Mouse (Mus musculus) liver, embryonic 13.5 days (tissue): ENCODE results near the gene Cirbp. TPM values are rescaled to one million over a fixed set of nuclear protein-coding genes. Genes with fewer than 3 reads are reported as not detected.

ENCODE experiments used
- ATAC-seq: fragments of 200-750 bp; cut with Nextera tagmentation; 2 replicates; pipeline ENCODE4 v1.8.0; 2017; ENCODE audit warnings: low read depth, mild to moderate bottlenecking, moderate number of reproducible peaks, moderate library complexity
- DNase-seq: peaks from one replicate; pipeline ENCODE4 v3.0.0; 2022
- H3K27ac ChIP-seq: fragments of 300-500 bp; sonication (generic); 2 replicates; pipeline ENCODE4 v1.5.1; 2015; ENCODE audit warnings: moderate library complexity, mild to moderate bottlenecking, inconsistent platforms
- H3K27me3 ChIP-seq: fragments of 300-500 bp; sonication (generic); 2 replicates; pipeline ENCODE4 v1.6.1; 2015; ENCODE audit warnings: mild to moderate bottlenecking, inconsistent platforms
- H3K36me3 ChIP-seq: fragments of 300-500 bp; sonication (generic); 2 replicates; pipeline ENCODE4 v1.6.1; 2015; ENCODE audit warnings: mild to moderate bottlenecking, inconsistent platforms
- H3K4me1 ChIP-seq: fragments of 300-500 bp; sonication (generic); replicated peaks from 2 replicates; pipeline ENCODE4 v1.6.1; 2015; ENCODE audit warnings: inconsistent platforms
- H3K4me2 ChIP-seq: fragments of 300-500 bp; sonication (generic); 2 replicates; pipeline ENCODE4 v1.6.1; 2015; ENCODE audit warnings: inconsistent platforms, mild to moderate bottlenecking, moderate library complexity
- H3K4me3 ChIP-seq: fragments of 300-500 bp; sonication (generic); replicated peaks from 2 replicates; pipeline ENCODE4 v1.5.1; 2015; ENCODE audit warnings: mild to moderate bottlenecking, inconsistent platforms
- H3K9ac ChIP-seq: fragments of 300-500 bp; sonication (generic); 2 replicates; pipeline ENCODE4 v1.6.1; 2015; ENCODE audit warnings: mild to moderate bottlenecking, inconsistent platforms
- H3K9me3 ChIP-seq: fragments of 300-500 bp; sonication (generic); replicated peaks from 2 replicates; pipeline ENCODE4 v1.6.1; 2016; ENCODE audit warnings: inconsistent platforms
- WGBS: fragments of 180-500 bp; shearing (Covaris S2); methylation state at CpG from one replicate; pipeline ENCODE4 v1.1.7; 2015; ENCODE audit not compliant: insufficient replicate concordance; 5-methylcytosine and 5-hydroxymethylcytosine counted together
- polyA plus RNA-seq: library from polyadenylated mRNA; unstranded; fragments of >200 nt; fragmentation: Nextera tagmentation; extraction: Ambion mirVana; gene quantifications from 2 replicates; pipeline ENCODE4 v1.2.1, GENCODE M21; 2015

Cirbp gene
- polyA plus RNA-seq, 1 experiment from 2014 or later: 21.9 TPM

DNA sequence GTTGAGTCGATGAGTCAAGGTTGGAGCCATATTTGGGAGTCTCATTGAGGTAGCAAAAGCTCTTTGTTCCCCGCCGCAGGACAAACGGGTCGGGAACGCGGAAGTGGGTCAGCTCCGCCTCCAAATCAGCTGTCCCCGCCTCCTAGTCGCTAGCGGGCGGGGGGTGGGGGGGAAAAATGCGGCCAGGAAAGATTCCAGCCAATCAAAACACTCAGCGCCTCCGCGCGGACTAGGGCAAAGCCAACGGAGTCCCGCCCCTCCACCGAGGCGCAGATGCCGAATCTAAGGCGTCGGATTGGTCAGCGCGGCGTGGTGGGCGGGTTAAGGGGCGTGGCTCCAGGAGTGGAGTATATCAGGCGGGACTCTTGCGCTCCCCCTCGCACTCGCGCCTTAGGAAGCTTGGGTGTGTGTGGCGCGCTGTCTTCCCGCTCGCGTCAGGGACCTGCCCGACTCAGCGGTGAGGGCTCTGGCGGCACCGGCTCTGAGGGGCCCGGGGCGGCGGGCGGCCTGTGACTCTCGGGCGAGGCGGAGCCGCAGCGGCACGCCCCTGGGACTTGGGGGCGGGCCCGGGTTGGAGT lies 1.8 kb downstream of the Cirbp start:
- Histone ChIP-seq H3K36me3 (peaks cover 29% of the 10 kb centered on the region), H3K4me2 (peak overlapping the region; percentile 76), H3K27me3 (no peaks in the 10 kb centered on the region), H3K9ac (peak overlapping the region; percentile 92), H3K27ac (peak overlapping the region; percentile 97), H3K4me1 (peaks cover 77% of the 10 kb centered on the region), H3K4me3 (peak overlapping the region; percentile 83), H3K9me3 (0 out of 2 replicates have a peak, but pooled peaks cover 3% of the 10 kb centered on the region)
- ATAC-seq: peak; percentile 80
- peak; percentile 98 for DNase-seq
- under 1% methylated on average over 55 of the region's 55 CpGs for WGBS

DNA sequence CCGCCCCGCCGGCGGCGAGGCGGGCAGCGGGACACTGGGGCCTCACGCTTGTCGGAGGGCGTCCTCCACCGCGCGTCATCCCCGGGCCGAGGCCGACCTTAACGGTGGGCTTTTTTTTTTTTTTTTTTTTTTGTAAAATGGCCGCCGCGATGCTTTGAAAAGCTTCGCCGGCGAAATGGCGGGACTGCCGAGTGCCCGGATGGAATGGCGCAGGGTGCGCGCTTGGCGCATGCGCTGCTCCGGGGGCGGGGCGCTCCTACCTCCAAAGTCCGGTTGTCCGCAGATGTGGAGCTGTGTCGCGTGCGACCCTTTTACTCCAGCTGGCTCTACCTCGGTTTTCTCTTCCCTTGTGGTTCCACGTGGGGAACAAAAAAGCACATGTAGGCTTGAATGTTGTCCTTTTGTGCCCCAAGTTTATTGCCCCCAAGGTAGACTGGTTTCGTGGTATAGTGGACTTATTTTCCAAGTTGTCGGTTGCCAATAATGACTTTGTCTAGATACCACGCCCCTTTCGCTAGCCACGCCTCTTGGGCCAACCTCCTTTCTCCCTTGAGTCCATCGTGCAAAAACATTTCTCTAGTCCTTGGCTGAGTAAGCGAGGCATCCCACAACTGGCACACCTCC lies 2.4 kb downstream of the Cirbp start:
- peak overlapping the region; percentile 97 for H3K27ac ChIP-seq
- peak overlapping the region; percentile 76 for H3K4me2 ChIP-seq
- H3K9me3 ChIP-seq: 0 out of 2 replicates have a peak, but pooled peaks cover 3% of the 10 kb centered on the region
- peak; percentile 91 for DNase-seq
- H3K4me1 ChIP-seq: peaks cover 73% of the 10 kb centered on the region
- WGBS: under 1% methylated on average over 48 of the region's 48 CpGs
- peak overlapping the region; percentile 92 for H3K9ac ChIP-seq
- peak overlapping the region; percentile 83 for H3K4me3 ChIP-seq
- H3K27me3 ChIP-seq: no peaks in the 10 kb centered on the region
- ATAC-seq: peak; percentile 50
- H3K36me3 ChIP-seq: peaks cover 29% of the 10 kb centered on the region

DNA sequence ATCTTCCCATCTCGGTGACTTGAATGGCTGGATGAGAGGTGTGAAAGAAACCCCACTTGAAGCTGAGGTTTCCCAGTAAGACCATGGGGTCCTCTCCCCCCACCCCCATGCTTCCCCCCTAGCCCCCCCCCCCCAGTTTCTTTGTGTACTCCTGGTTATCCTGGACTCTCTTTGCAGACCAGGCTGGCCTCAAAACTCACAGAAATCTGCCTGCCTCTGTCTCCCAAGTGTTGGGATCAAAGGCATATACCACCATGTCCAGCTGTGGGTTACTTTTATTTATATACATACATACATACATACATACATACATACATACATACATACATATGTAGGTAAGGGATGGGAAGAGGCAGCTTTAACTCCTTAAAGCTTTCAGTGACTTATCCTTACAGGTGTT lies 3.3 kb downstream of the Cirbp start:
- peak overlapping the region; percentile 83 for H3K4me3 ChIP-seq
- H3K27me3 ChIP-seq: no peaks in the 10 kb centered on the region
- WGBS: 62% methylated on average over 1 of the region's 1 CpGs
- H3K36me3 ChIP-seq: peaks cover 29% of the 10 kb centered on the region
- peak overlapping the region; percentile 97 for H3K27ac ChIP-seq
- H3K9me3 ChIP-seq: 0 out of 2 replicates have a peak, but pooled peaks cover 3% of the 10 kb centered on the region
- peak overlapping the region; percentile 92 for H3K9ac ChIP-seq
- H3K4me1 ChIP-seq: peaks cover 72% of the 10 kb centered on the region
- peak overlapping the region; percentile 76 for H3K4me2 ChIP-seq
- ATAC-seq (no peak), DNase-seq (no peak)

DNA sequence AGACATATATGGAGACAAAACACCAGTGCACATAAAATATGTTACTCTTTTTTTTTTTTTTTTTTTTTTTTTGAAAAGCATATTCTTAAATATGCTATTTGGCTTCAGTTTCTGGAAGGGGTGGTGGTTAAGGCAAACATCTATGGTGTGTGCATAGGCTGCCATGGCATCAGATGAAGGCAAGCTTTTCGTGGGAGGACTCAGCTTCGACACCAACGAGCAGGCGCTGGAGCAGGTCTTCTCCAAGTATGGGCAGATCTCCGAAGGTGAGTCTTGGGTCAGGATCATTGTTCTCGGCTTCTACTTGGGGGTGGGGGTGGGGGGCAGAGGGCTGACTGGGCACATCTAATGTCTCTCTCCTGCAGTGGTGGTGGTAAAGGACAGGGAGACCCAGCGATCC lies 3.9 kb downstream of the Cirbp start:
- WGBS: 93% methylated on average over 7 of the region's 7 CpGs
- no peak for ATAC-seq
- no peak overlapping the region for H3K4me2 ChIP-seq
- H3K36me3 ChIP-seq: peaks cover 29% of the 10 kb centered on the region
- H3K9me3 ChIP-seq: 0 out of 2 replicates have a peak, but pooled peaks cover 3% of the 10 kb centered on the region
- peak overlapping the region; percentile 97; the same call in 1 of the 2 replicates for H3K27ac ChIP-seq
- H3K4me3 ChIP-seq: no peak overlapping the region
- no peaks in the 10 kb centered on the region for H3K27me3 ChIP-seq
- no peak overlapping the region for H3K9ac ChIP-seq
- H3K4me1 ChIP-seq: peaks cover 72% of the 10 kb centered on the region
- no peak for DNase-seq

DNA sequence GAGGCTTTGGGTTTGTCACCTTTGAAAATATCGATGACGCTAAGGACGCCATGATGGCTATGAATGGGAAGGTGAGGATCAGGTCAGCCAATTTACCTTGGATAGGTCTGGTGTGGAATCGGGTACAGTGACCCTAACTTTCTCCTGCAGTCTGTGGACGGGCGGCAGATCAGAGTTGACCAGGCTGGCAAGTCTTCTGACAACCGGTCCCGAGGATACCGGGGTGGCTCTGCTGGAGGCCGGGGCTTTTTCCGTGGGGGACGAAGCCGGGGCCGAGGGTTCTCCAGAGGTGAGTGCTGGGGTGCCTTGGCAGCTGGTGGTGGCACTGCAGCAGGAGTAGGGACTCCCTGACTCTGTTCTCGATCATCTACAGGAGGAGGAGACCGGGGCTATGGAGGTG lies 4.3 kb downstream of the Cirbp start:
- ATAC-seq (no peak), DNase-seq (no peak)
- 92% methylated on average over 16 of the region's 16 CpGs for WGBS
- Histone ChIP-seq H3K4me3 (no peak overlapping the region), H3K9ac (no peak overlapping the region), H3K27me3 (no peaks in the 10 kb centered on the region), H3K4me2 (no peak overlapping the region), H3K9me3 (0 out of 2 replicates have a peak, but pooled peaks cover 3% of the 10 kb centered on the region), H3K4me1 (peaks cover 74% of the 10 kb centered on the region), H3K27ac (no peak overlapping the region), H3K36me3 (peaks cover 29% of the 10 kb centered on the region)

DNA sequence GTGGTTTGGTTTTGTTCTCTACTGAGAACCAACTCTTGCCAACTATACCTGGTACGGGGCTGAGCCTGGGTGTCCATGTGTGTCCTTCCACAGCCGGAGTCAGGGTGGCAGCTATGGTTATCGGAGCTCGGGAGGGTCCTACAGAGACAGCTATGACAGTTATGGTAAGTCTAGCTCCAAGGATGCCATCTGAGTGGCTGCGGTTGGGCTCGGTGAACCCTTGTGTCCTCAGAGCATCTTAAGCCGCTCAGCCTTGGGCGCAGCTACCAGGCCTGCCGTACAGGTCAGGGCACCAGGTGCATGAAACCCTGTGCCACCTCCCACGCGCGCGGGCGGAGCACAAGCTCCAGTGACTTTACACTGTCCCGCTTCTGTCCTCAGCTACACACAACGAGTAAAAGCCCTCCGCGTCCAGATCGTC lies 4.8 kb downstream of the Cirbp start:
- peaks cover 71% of the 10 kb centered on the region for H3K4me1 ChIP-seq

DNA sequence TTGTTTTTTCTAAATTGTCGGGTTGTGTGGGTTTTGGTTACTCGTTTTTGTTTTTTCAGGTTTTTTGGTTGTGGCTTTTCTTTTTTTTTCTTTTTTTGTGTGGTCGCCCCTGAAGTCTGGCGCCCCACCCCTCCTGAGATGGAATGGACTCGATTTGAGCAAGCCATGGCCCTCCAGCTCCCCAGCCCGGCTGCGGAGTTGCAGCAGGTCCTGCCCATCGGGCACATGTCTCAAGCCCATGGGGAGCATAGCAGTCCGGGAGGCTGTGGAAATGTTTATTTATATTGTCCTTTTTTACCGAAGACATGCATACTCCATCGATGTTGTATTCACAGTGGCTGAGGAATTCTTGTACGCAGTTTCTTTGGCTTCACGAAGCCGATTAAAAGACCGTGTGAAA lies 5.5 kb downstream of the Cirbp start:
- H3K4me3 ChIP-seq: no peak overlapping the region

More for the DNA sequence above, 4.8 kb downstream of the Cirbp start:
- Histone ChIP-seq H3K9ac (no peak overlapping the region), H3K27ac (no peak overlapping the region), H3K9me3 (0 out of 2 replicates have a peak, but pooled peaks cover 3% of the 10 kb centered on the region), H3K4me2 (no peak overlapping the region), H3K4me3 (no peak overlapping the region), H3K27me3 (no peaks in the 10 kb centered on the region), H3K36me3 (peaks cover 29% of the 10 kb centered on the region)
- ATAC-seq (no peak), DNase-seq (no peak)
- 93% methylated on average over 19 of the region's 19 CpGs for WGBS

DNA sequence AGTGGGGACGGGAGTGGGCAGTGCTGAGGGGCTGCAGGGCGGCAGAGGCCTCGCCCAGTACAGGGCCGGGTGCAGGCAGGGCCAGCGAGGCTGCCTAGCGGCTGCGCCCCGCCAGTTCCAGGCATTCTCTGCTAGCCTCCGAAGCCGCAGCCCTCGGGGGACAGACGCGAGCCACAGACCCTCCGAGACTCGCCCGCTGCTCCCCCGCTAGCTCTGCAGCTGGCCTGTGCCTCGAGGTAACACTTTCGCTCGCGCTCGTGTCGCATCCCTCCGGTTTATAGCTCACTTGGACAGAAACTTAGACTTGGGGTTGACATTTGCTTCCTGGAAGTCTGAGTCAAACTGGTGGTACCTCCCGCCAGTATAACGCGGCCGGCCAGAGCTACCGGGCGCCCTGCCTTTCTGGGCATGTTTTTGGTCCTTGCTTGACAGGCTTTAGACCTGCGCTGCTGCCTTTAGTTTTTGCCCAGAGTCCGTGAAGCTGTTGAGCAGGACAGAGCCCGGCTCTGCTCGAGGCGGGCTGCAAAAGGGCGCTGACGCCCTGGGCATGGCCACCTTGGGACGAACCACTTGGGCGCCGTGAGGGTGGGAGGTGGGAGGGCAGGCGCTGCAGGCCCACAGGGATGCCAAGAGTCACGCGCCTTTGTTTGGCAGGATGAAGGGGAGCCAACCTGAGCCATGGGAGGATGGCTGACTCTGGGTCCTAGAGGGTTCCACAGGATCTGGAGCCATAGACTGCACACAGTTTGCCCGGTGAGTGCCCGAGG lies 6.2 kb downstream of the Cirbp start:
- H3K4me3 ChIP-seq: peak overlapping the region; percentile 80
- H3K9me3 ChIP-seq: 0 out of 2 replicates have a peak, but pooled peaks cover 3% of the 10 kb centered on the region
- H3K27me3 ChIP-seq: 0 out of 2 replicates have a peak, but pooled peaks cover 2% of the 10 kb centered on the region
- peak overlapping the region; percentile 89 for H3K27ac ChIP-seq
- H3K9ac ChIP-seq: peak overlapping the region; percentile 76
- H3K4me2 ChIP-seq: peak overlapping the region; percentile 78
- ATAC-seq (no peak), DNase-seq (no peak)
- H3K36me3 ChIP-seq: peaks cover 29% of the 10 kb centered on the region
- peaks cover 59% of the 10 kb centered on the region for H3K4me1 ChIP-seq
- WGBS: 89% methylated on average over 45 of the region's 45 CpGs

More for the DNA sequence above, 5.5 kb downstream of the Cirbp start:
- H3K36me3 ChIP-seq: peaks cover 29% of the 10 kb centered on the region
- no peak overlapping the region for H3K4me2 ChIP-seq
- H3K4me1 ChIP-seq: peaks cover 65% of the 10 kb centered on the region
- 92% methylated on average over 15 of the region's 15 CpGs for WGBS
- DNase-seq (no peak), ATAC-seq (no peak)
- H3K9ac ChIP-seq: no peak overlapping the region
- H3K27ac ChIP-seq: no peak overlapping the region
- H3K9me3 ChIP-seq: 0 out of 2 replicates have a peak, but pooled peaks cover 3% of the 10 kb centered on the region
- no peaks in the 10 kb centered on the region for H3K27me3 ChIP-seq

DNA sequence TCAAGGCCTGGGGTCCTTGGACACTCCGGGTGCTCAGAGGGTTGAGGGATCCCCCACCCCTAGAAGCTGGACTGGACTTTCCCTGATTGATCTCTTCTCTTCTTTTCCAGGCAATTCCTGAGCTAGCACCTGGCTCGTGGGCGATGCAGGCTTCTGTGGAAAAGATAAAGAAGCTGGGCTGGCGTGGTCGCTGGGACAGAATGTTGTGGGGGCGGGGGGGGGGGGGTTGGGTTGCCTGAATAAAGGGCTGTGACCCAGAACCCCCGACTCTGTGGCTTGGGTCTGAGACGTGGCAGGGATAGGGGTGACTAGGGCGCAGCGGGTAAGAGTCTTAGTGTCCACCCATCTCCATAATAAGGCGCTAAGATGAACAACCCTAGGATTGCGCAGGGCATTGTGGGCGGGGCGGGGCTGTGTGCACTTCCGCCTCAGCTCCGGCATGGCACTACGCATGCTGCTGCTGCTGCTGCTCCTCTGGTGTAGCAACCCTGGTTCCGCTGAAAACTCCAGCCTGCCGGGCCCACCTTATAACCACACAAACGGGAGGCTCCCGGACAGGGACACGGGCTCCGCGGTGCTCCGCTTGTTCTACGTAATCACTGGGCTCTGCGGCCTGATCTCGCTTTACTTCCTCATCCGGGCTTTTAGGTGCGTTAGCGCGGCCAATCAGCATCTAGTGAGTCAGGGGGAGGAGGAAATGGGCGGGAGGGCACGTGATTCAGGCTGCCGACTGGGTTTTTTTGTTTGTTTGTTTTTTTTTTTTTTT lies 6.9 kb downstream of the Cirbp start, which contains the start of gene 1600002K03Rik:
Gene 1600002K03Rik (plus strand): TSS at position 418 of the 766 bp plus-strand sequence.
- peak; percentile 76 for ATAC-seq
- Histone ChIP-seq H3K27ac (peak within 1 kb of the TSS; percentile 89), H3K9ac (peak within 1 kb of the TSS; percentile 76), H3K4me1 (peaks cover 56% of the 10 kb centered on the region), H3K36me3 (peaks cover 29% of the 10 kb centered on the region), H3K27me3 (peaks cover 8% of the 10 kb centered on the region), H3K4me2 (peak within 1 kb of the TSS; percentile 78), H3K4me3 (peak within 1 kb of the TSS; percentile 80), H3K9me3 (0 out of 2 replicates have a peak, but pooled peaks cover 3% of the 10 kb centered on the region)
- DNase-seq: peak; percentile 86
- WGBS: 4% methylated on average over 34 of the region's 35 CpGs

DNA sequence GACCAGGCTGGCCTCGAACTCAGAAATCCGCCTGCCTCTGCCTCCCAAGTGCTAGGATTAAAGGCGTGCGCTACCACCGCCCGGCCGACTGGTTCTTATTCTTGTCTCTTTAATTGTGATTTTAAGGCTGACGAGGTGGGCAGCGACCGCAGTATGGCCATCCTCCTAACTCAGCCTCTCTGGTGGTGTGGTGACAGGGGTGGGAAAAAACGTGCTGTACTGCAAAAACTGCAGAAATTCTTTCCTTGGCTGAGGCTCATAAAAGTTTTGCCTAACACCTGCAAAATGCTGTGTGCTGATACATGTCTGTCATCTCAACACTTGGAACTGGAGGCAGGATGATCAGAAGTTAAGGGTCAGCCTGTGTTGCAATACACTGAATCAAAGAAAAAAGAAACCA lies 7.6 kb downstream of the Cirbp start:
- DNase-seq (no peak), ATAC-seq (no peak)
- peak overlapping the region; percentile 80 for H3K27ac ChIP-seq
- H3K36me3 ChIP-seq: peaks cover 29% of the 10 kb centered on the region
- H3K4me1 ChIP-seq: peaks cover 55% of the 10 kb centered on the region
- WGBS: 3% methylated on average over 11 of the region's 11 CpGs
- peak overlapping the region; percentile 78 for H3K4me2 ChIP-seq
- H3K27me3 ChIP-seq: peaks cover 15% of the 10 kb centered on the region
- peak overlapping the region; percentile 80 for H3K4me3 ChIP-seq
- H3K9ac ChIP-seq: peak overlapping the region; percentile 76
- 0 out of 2 replicates have a peak, but pooled peaks cover 3% of the 10 kb centered on the region for H3K9me3 ChIP-seq
